Mouse (Mus musculus) cerebellum, adult 9-10 months (tissue): ENCODE data around the gene Ahsg.
"Not testable (repeated sequence)": the region's sequence is repeated elsewhere in the genome, so short reads cannot be mapped to it uniquely, and the experiment has no call there.

Experiments used
- DNase-seq: peaks from one replicate; pipeline ENCODE4 v3.0.0; 2022

Ahsg gene

DNA sequence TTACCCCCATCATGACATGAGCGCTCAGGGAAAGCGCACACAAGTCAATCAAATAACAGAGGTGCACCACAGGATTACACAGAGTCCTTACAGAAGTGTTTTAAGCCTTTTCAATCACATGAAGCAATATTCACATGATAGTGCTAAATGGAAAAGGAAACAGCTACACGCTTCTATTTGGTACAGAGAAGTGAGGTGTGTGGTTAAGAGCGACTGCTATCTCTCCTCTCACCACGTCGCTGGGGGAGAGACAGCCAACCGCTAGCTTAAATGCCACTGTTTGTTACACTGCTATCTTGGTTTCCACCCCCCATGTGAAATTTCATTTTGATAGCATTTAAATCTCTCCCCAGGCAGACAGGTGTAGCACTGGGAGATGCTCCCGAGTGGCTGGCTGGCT lies 1.4 kb upstream of the Ahsg start:
- DNase-seq = no peak

DNA sequence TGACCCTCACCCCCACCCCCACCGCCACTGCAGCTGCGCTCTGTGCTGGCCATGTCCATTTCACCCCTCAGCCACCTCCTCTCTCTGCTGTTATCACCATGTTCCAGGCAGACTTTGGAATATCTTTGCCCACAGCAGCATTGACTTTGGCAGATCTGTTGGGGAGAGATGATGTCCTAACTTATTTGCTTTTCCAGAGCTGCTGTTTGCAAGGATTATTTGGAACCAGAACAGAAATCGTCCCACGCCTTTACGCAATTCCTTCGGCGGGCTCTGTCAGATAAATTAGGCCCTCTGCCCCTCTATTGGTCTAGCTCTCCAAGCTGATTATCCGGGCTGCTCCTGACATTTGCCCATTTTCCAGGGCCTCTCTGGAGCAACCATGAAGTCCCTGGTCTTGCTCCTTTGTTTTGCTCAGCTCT lies 667 bp downstream of the Ahsg start:
- DNase-seq = no peak

DNA sequence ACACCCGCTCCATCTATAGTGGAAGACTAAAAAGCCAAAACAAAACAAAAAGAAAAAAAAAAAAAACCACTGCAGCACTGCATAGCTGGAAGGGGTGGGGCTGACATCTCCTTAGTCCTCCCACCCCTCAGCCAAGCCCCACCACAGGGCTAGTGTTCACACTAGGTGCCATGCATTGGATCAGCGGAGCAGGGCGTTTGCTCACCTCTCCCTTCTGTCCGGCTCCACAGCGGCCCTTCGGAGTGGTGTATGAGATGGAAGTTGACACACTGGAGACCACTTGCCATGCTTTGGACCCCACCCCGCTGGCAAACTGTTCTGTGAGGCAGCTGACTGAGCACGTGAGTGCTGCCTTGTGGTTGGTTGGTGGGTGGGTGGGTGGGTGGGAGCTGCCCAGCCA lies 3.0 kb downstream of the Ahsg start:
- DNase-seq = no peak

GRCm38 (mm10) chr16:22896618-22897017 lies 5.5 kb downstream of the Ahsg start:
- no peak for DNase-seq

DNA sequence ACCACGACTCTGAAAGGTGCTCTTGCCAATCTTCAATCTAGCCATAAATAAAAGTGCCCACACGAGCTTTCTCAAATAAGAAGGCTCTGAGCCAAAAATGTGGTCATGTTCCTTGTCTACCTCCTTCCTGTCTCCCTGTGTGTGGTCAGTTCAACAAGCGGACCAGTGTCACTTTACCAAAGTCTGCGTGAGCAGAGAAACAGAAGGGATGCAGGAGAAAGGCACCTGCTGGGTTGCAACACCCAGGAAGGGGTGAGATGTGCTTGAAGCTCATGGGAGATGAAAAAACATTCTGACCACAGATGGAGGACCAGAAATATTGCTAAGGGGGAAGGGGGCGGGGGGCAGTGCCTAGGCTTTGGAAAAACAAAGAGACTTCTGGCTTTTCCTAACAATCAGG lies 8.3 kb downstream of the Ahsg start:
- DNase-seq = no peak

- no peak for DNase-seq
Measured at GRCm38 (mm10) chr16:22899866-22900570, 8.9 kb downstream of the Ahsg start.

- no peak for DNase-seq
Measured at GRCm38 (mm10) chr16:22901326-22901725, 10.2 kb downstream of the Ahsg start.

- no peak for DNase-seq
Measured at GRCm38 (mm10) chr16:22909290-22909689, 18.2 kb downstream of the Ahsg start.

DNA sequence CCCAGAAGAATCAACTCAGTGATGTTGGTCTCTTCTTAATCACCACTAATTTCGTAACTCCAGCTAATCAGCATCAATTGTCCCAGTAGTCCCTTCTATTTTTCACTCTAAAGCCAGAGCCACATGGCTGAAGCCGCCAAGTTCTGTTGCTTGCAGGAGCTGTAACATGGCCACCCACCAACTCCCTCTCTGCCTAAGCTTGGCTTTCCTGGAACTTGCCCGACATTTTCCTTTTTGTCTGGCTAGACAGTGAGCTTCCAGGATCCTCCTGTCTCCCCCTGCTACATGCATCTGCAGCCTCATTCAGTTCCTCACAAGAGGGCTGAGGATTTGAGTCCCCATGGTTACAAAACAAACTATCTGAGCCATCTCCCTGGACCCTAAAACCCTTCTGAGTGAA lies 20.9 kb downstream of the Ahsg start:
- no peak for DNase-seq

DNA sequence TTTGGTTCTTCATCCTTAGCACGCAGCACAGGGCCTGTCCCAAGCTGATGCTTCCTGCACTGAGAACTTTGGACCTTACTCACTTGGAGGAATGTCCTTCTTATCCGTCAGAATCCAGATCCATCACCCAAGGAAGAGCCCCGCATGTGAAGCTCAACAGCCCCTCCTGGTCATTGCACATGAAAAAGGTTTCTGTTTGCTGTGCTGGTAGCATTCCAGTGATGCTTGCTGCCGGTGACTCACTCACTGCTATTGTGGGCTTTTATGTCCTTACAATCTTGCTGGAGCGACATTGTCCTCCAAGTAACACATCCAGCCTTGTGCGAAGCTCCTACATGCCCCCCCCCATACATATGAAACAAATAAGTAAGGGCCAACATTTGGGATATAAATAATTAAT lies 21.8 kb downstream of the Ahsg start:
- no peak for DNase-seq

DNA sequence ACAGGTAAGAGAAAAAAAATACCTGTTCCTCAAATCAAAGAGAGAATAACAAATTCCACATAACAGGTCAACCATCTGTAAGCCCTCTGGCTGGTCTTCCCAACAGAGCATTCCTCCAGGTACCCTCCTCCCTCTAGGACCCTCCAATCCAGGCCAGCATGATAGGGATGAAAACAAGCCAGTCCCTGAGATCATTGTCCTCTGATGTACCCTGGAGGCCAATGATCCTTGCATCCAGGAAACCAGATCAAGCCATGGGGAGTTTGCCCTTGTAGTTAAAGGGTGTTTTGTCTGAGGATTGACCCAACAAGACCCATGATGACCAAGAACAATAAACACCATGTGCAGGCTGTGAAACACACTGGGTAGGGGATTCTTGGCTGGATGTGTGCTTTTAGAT lies 23.2 kb downstream of the Ahsg start:
- no peak for DNase-seq

DNA sequence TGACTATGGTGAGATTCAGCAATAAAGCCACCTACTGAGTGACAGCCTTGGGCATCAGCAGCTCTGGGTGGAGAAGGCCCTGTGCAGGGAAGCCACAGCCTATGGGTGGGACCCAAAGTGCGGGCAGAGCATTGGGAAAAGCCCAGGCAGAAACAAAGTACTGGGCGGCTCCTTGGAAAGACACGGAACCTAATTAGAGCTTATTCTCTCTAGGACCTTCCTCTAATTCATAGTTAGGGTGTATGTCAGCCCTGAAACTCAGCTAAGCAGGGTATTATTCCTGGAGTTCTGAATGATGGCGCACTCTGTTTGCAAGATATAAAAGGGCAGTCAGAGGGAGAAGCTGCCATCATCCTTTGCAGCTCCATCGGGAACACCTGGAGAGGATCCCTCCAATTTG lies 27.0 kb downstream of the Ahsg start, which contains the start of gene Fetub:
Gene Fetub (plus strand): TSS at position 301 of the 400 bp plus-strand sequence.
- no peak for DNase-seq

GRCm38 (mm10) chr16:22918664-22919312 lies 27.7 kb downstream of the Ahsg start:
- DNase-seq = no peak

DNA sequence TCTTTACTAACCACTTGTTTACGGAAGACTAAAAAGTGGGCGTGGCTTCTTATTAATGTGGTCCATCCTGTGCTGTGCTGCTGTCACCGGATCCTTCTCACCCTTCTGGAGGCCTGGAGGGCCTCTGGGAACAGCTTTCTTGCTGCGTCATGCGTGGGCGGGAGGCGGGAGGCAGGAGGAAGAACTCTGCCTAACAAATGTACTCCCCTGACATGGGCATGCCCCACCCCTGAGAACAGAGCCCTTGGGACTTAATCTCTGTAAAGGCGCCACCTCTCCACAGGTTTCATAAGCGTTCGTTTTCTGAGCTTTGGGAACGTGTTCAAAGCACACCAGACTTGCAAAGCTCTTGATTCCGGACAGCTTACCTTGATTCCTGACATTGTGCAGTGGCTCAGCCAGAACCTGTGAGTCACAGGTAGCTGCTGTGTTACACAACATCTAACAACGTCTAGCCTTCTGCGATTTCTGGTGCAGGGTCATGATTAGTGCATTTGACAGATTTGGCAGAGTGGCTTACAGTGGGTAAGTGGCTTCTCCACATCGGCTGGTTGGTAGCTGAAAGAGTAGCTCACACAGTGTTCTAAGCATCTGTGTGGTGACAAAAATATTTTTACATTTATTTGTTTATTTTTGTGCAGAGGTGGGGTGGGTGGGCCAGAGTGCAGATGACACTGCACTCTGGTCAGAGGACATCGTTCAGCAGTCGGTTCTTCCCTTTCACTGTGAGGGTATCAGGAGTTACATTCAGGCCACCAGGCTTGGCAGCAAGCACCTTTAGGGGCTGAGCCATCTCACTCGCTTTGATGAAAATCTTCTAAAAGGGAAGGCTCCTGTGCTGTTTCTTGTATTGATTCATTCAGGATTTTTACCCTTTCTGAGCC lies 29.1 kb downstream of the Ahsg start:
- DNase-seq = no peak

GRCm38 (mm10) chr16:22921761-22922160 lies 30.7 kb downstream of the Ahsg start:
- DNase-seq = no peak

DNA sequence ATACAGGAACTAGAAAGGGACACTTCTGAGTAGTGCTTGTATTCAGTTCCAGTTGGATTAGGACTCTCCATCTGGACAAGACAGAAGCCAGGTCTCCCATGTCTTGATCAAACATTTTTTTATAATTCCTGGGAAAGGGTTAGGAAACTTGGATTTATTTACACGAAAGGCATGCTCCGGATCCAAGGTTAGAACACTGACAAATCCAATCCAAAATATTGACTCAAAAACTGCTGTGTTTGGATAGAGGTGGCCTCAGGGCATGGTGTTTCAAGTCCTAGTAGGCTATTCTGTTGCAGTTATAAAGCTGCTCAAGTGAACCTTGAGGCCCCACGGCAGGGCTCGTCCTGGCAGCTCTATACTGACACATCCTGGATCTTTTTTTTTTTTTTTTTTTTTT lies 31.4 kb downstream of the Ahsg start:
- no peak for DNase-seq

GRCm38 (mm10) chr16:22929575-22929974 lies 38.5 kb downstream of the Ahsg start:
- no peak for DNase-seq

- no peak for DNase-seq
Measured at GRCm38 (mm10) chr16:22931431-22932200, 40.5 kb downstream of the Ahsg start.

GRCm38 (mm10) chr16:22937631-22938030 lies 46.6 kb downstream of the Ahsg start:
- DNase-seq = no peak

GRCm38 (mm10) chr16:22938541-22938940 lies 47.5 kb downstream of the Ahsg start:
- no peak for DNase-seq

- no peak for DNase-seq
Measured at GRCm38 (mm10) chr16:22939120-22939695, 48.1 kb downstream of the Ahsg start.

- DNase-seq = not testable (repeated sequence)
Measured at GRCm38 (mm10) chr16:22941825-22942476, 50.9 kb downstream of the Ahsg start.
